Mouse (Mus musculus) hindbrain, embryonic 12.5 days (tissue): ENCODE results near the gene Dpysl5. TPM values are rescaled to one million over a fixed set of nuclear protein-coding genes. Genes with fewer than 3 reads are reported as not detected.

Experiments
- ATAC-seq: fragments of 200-750 bp; cut with Nextera tagmentation; 2 replicates; pipeline ENCODE4 v1.8.0; 2017; ENCODE audit warnings: moderate TSS enrichment; ENCODE audit not compliant: low FRiP score
- H3K27ac ChIP-seq: fragments of 300-500 bp; sonication (generic); 2 replicates; pipeline ENCODE4 v1.5.1; 2016; ENCODE audit warnings: mild to moderate bottlenecking
- H3K27me3 ChIP-seq: fragments of 300-500 bp; sonication (generic); 2 replicates; pipeline ENCODE4 v1.6.1; 2016; ENCODE audit warnings: mild to moderate bottlenecking
- H3K36me3 ChIP-seq: fragments of 300-500 bp; sonication (generic); 2 replicates; pipeline ENCODE4 v1.6.1; 2016; ENCODE audit warnings: mild to moderate bottlenecking
- H3K4me1 ChIP-seq: fragments of 300-500 bp; sonication (generic); 2 replicates; pipeline ENCODE4 v1.6.1; 2016
- H3K4me2 ChIP-seq: fragments of 300-500 bp; sonication (generic); replicated peaks from 2 replicates; pipeline ENCODE4 v1.6.1; 2016; ENCODE audit warnings: mild to moderate bottlenecking
- H3K4me3 ChIP-seq: fragments of 300-500 bp; sonication (generic); 2 replicates; pipeline ENCODE4 v1.5.1; 2016; ENCODE audit warnings: mild to moderate bottlenecking
- H3K9ac ChIP-seq: fragments of 300-500 bp; sonication (generic); 2 replicates; pipeline ENCODE4 v1.6.1; 2016; ENCODE audit warnings: mild to moderate bottlenecking, moderate library complexity
- H3K9me3 ChIP-seq: fragments of 300-500 bp; sonication (generic); replicated peaks from 2 replicates; pipeline ENCODE4 v1.6.1; 2016; ENCODE audit warnings: mild to moderate bottlenecking
- WGBS: fragments of 180-500 bp; shearing (Covaris S2); methylation state at CpG from one replicate; pipeline ENCODE4 v1.1.7; 2016; 5-methylcytosine and 5-hydroxymethylcytosine counted together
- polyA plus RNA-seq: library from polyadenylated mRNA; unstranded; fragments of >200 nt; fragmentation: Nextera tagmentation; extraction: Ambion mirVana; gene quantifications from 2 replicates; pipeline ENCODE4 v1.2.1, GENCODE M21; 2016

The Dpysl5 gene
- polyA plus RNA-seq, 1 experiment from 2014 or later = 135 TPM

GRCm38 (mm10) chr5:30712002-30712390 is 632 bp downstream of the Dpysl5 start:
- Histone ChIP-seq H3K4me2 (peak overlapping the region; percentile 77), H3K4me3 (peak overlapping the region; percentile 72), H3K36me3 (no peaks in the 10 kb centered on the region), H3K4me1 (peaks cover 39% of the 10 kb centered on the region), H3K27me3 (peaks cover 6% of the 10 kb centered on the region), H3K9ac (peak overlapping the region; percentile 92), H3K9me3 (no peaks in the 10 kb centered on the region), H3K27ac (peak overlapping the region; percentile 95)
- no peak; the same call in none of the 2 replicates for ATAC-seq
- WGBS = 0% methylated on average over 14 of the region's 14 CpGs

GRCm38 (mm10) chr5:30712441-30713298 is 1.3 kb downstream of the Dpysl5 start:
- Histone ChIP-seq H3K4me2 (peak overlapping the region; percentile 77), H3K9me3 (no peaks in the 10 kb centered on the region), H3K27me3 (peaks cover 6% of the 10 kb centered on the region), H3K9ac (peak overlapping the region; percentile 92), H3K27ac (peak overlapping the region; percentile 95), H3K4me3 (peak overlapping the region; percentile 72), H3K4me1 (peaks cover 36% of the 10 kb centered on the region), H3K36me3 (no peaks in the 10 kb centered on the region)
- under 1% methylated on average over 43 of the region's 43 CpGs for WGBS
- ATAC-seq = peak; percentile 72

GRCm38 (mm10) chr5:30713299-30713675 is 1.9 kb downstream of the Dpysl5 start:
- Histone ChIP-seq H3K27me3 (peaks cover 6% of the 10 kb centered on the region), H3K27ac (peak overlapping the region; percentile 95), H3K9ac (peak overlapping the region; percentile 92), H3K4me3 (peak overlapping the region; percentile 72), H3K9me3 (no peaks in the 10 kb centered on the region), H3K4me1 (peaks cover 37% of the 10 kb centered on the region), H3K4me2 (peak overlapping the region; percentile 77), H3K36me3 (no peaks in the 10 kb centered on the region)
- WGBS = under 1% methylated on average over 20 of the region's 20 CpGs
- ATAC-seq = peak; percentile 32

- Histone ChIP-seq H3K4me3 (peak overlapping the region; percentile 72), H3K9ac (peak overlapping the region; percentile 92), H3K36me3 (no peaks in the 10 kb centered on the region), H3K27ac (peak overlapping the region; percentile 95), H3K9me3 (no peaks in the 10 kb centered on the region), H3K27me3 (peaks cover 5% of the 10 kb centered on the region), H3K4me2 (peak overlapping the region; percentile 77), H3K4me1 (peaks cover 37% of the 10 kb centered on the region)
- WGBS = 15% methylated on average over 11 of the region's 11 CpGs
- ATAC-seq = no peak
Measured at GRCm38 (mm10) chr5:30713691-30714090, 2.3 kb downstream of the Dpysl5 start.

DNA sequence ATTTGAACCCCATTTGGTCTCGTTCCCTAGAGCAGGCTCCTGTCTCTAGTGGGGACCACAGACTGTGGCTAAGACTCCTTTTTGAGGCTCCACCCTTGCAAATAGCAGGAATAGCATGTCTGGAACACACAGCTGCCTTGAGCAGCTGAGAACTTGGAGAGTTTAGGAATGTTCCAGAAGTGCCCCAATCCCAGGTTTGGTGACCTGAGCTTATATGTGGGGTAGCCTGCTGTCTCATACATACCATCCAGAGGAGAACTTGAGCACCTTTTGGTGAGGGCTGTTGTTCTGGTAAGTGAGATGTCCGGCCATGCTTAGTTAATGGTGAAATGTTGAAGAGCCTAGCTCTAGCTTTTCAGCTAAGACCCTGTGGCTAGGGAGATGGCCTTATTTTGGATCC is 4.9 kb downstream of the Dpysl5 start:
- Histone ChIP-seq H3K9me3 (no peaks in the 10 kb centered on the region), H3K4me2 (no peak overlapping the region), H3K9ac (no peak overlapping the region), H3K27ac (no peak overlapping the region), H3K27me3 (no peaks in the 10 kb centered on the region; the same call in 1 of the 2 replicates), H3K4me3 (no peak overlapping the region), H3K36me3 (peaks cover 5% of the 10 kb centered on the region; the same call in 1 of the 2 replicates), H3K4me1 (peaks cover 28% of the 10 kb centered on the region)
- WGBS = 84% methylated on average over 2 of the region's 2 CpGs
- ATAC-seq = no peak

- Histone ChIP-seq H3K9ac (no peak overlapping the region), H3K27ac (peak overlapping the region; percentile 87), H3K4me2 (no peak overlapping the region), H3K4me3 (no peak overlapping the region), H3K4me1 (peaks cover 28% of the 10 kb centered on the region), H3K36me3 (peaks cover 15% of the 10 kb centered on the region), H3K27me3 (no peaks in the 10 kb centered on the region; the same call in 1 of the 2 replicates), H3K9me3 (no peaks in the 10 kb centered on the region)
- 85% methylated on average over 4 of the region's 4 CpGs for WGBS
- ATAC-seq = no peak
Measured at GRCm38 (mm10) chr5:30717506-30717905, 6.1 kb downstream of the Dpysl5 start.

- H3K9ac ChIP-seq = peak overlapping the region; percentile 54
- peak overlapping the region; percentile 38 for H3K4me2 ChIP-seq
- no peak overlapping the region for H3K4me3 ChIP-seq
- WGBS = 47% methylated on average over 10 of the region's 10 CpGs
- peak overlapping the region; percentile 87 for H3K27ac ChIP-seq
- H3K4me1 ChIP-seq = peaks cover 28% of the 10 kb centered on the region
- peaks cover 16% of the 10 kb centered on the region for H3K36me3 ChIP-seq
- H3K27me3 ChIP-seq = no peaks in the 10 kb centered on the region; the same call in 1 of the 2 replicates
- ATAC-seq = peak; percentile 33
- H3K9me3 ChIP-seq = no peaks in the 10 kb centered on the region
Measured at GRCm38 (mm10) chr5:30717991-30718703, 6.8 kb downstream of the Dpysl5 start.

DNA sequence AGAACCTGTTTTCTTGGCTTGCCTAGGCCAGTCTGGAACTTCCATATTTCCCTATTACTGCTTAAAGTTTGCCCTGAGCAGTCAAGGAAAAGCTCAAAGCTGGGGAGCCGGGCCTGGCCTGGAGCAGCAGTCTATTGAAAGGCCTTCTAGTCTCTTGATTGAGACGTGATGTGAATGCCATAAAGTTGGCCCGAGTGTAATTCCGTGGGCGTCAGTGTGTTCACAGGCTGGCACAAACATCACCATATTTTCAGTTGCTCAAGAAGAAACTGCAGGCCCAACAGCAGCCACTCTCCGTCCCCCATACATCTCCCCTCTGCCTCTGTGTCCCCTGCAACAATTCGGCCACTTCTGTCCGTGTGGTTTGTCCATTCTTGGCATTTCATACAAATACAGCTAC is 10.6 kb downstream of the Dpysl5 start:
- H3K27me3 ChIP-seq = no peaks in the 10 kb centered on the region
- 89% methylated on average over 8 of the region's 8 CpGs for WGBS
- no peak overlapping the region for H3K9ac ChIP-seq
- H3K4me2 ChIP-seq = no peak overlapping the region
- H3K4me3 ChIP-seq = no peak overlapping the region
- H3K9me3 ChIP-seq = no peaks in the 10 kb centered on the region
- ATAC-seq = no peak
- H3K4me1 ChIP-seq = peaks cover 17% of the 10 kb centered on the region
- H3K27ac ChIP-seq = no peak overlapping the region
- peaks cover 31% of the 10 kb centered on the region for H3K36me3 ChIP-seq

- no peak overlapping the region for H3K4me2 ChIP-seq
- H3K9ac ChIP-seq = no peak overlapping the region
- no peak for ATAC-seq
Measured at GRCm38 (mm10) chr5:30726151-30726693, 14.9 kb downstream of the Dpysl5 start.

DNA sequence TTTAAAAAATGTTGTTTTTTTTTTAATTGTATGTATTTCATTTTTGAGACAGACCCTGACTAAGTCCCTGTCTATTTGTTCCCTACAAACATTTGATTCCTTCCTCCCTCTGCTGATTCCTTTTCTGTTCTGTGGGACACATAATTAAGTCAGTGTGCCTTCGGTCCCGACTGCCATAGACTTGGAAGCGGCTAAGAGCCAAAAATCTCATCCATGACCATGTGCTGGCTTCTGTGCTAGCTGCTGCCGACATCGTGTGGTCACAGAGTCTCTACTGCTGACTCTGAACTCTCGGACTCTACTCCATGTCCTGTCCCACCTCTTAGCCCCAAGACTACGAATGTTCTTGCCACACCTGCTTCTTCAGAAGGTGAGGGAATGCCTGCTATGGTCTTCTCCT is 21.1 kb downstream of the Dpysl5 start:
- Histone ChIP-seq H3K9me3 (no peaks in the 10 kb centered on the region), H3K4me1 (peaks cover 41% of the 10 kb centered on the region), H3K27me3 (no peaks in the 10 kb centered on the region), H3K36me3 (0 out of 2 replicates have a peak, but pooled peaks cover 4% of the 10 kb centered on the region), H3K4me2 (no peak overlapping the region), H3K9ac (no peak overlapping the region), H3K4me3 (no peak overlapping the region), H3K27ac (no peak overlapping the region)
- WGBS = 89% methylated on average over 7 of the region's 7 CpGs
- no peak for ATAC-seq

More at GRCm38 (mm10) chr5:30726151-30726693, 14.9 kb downstream of the Dpysl5 start:
- H3K9me3 ChIP-seq = no peaks in the 10 kb centered on the region
- H3K27me3 ChIP-seq = no peaks in the 10 kb centered on the region
- H3K4me3 ChIP-seq = no peak overlapping the region
- no peak overlapping the region for H3K27ac ChIP-seq
- 96% methylated on average over 5 of the region's 5 CpGs for WGBS
- H3K36me3 ChIP-seq = peaks cover 26% of the 10 kb centered on the region
- H3K4me1 ChIP-seq = peaks cover 3% of the 10 kb centered on the region; the same call in 1 of the 2 replicates

GRCm38 (mm10) chr5:30734666-30735065 is 23.3 kb downstream of the Dpysl5 start:
- H3K4me3 ChIP-seq = no peak overlapping the region
- 59% methylated on average over 4 of the region's 4 CpGs for WGBS
- ATAC-seq = no peak
- H3K27me3 ChIP-seq = no peaks in the 10 kb centered on the region
- H3K9me3 ChIP-seq = no peaks in the 10 kb centered on the region
- no peak overlapping the region for H3K9ac ChIP-seq
- no peak overlapping the region for H3K27ac ChIP-seq
- H3K36me3 ChIP-seq = 0 out of 2 replicates have a peak, but pooled peaks cover 4% of the 10 kb centered on the region
- peaks cover 63% of the 10 kb centered on the region for H3K4me1 ChIP-seq
- no peak overlapping the region for H3K4me2 ChIP-seq
